Mouse (Mus musculus) midbrain, embryonic 10.5 days (tissue): ENCODE measurements around the gene Zc3h12b. TPM values are rescaled to one million over a fixed set of nuclear protein-coding genes. Genes with fewer than 3 reads are reported as not detected.
"Not testable (repeated sequence)": the region's sequence is repeated elsewhere in the genome, so short reads cannot be mapped to it uniquely, and the experiment has no call there.

Source experiments
- DNase-seq: peaks from one replicate; pipeline ENCODE4 v3.0.0-alpha.2; 2017; ENCODE audit warnings: low spot score
- H3K27ac ChIP-seq: fragments of 300-500 bp; sonication (generic); replicated peaks from 2 replicates; pipeline ENCODE4 v1.5.1; 2016; ENCODE audit warnings: mild to moderate bottlenecking
- H3K27me3 ChIP-seq: fragments of 300-500 bp; sonication (generic); 2 replicates; pipeline ENCODE4 v1.6.1; 2016; ENCODE audit warnings: low read depth, mild to moderate bottlenecking; ENCODE audit not compliant: poor library complexity, severe bottlenecking
- H3K36me3 ChIP-seq: fragments of 300-500 bp; sonication (generic); 2 replicates; pipeline ENCODE4 v1.6.1; 2016; ENCODE audit warnings: mild to moderate bottlenecking, moderate library complexity
- H3K4me1 ChIP-seq: fragments of 300-500 bp; sonication (generic); 2 replicates; pipeline ENCODE4 v1.6.1; 2016
- H3K4me3 ChIP-seq: fragments of 300-500 bp; sonication (generic); 2 replicates; pipeline ENCODE4 v1.5.1; 2016; ENCODE audit warnings: mild to moderate bottlenecking, moderate library complexity
- H3K9me3 ChIP-seq: fragments of 300-500 bp; sonication (generic); replicated peaks from 2 replicates; pipeline ENCODE4 v1.6.1; 2016; ENCODE audit warnings: mild to moderate bottlenecking
- WGBS: fragments of 180-500 bp; shearing (Covaris S2); methylation state at CpG from one replicate; pipeline ENCODE4 v1.1.7; 2016; 5-methylcytosine and 5-hydroxymethylcytosine counted together
- polyA plus RNA-seq: library from polyadenylated mRNA; unstranded; fragments of >200 nt; fragmentation: Nextera tagmentation; extraction: Ambion mirVana; gene quantifications from 2 replicates; pipeline ENCODE4 v1.2.1, GENCODE M21; 2016

Zc3h12b gene
- polyA plus RNA-seq, 1 experiment from 2014 or later = 3.0 TPM

- DNase-seq = peak; percentile 83
- Histone ChIP-seq H3K36me3 (peaks cover 14% of the 10 kb centered on the region), H3K9me3 (no peaks in the 10 kb centered on the region), H3K27me3 (0 out of 2 replicates have a peak, but pooled peaks cover 5% of the 10 kb centered on the region), H3K4me3 (peak within 1 kb of the TSS; percentile 66), H3K27ac (peak within 1 kb of the TSS; percentile 75), H3K4me1 (peaks cover 5% of the 10 kb centered on the region)
- 14% methylated on average over 42 of the region's 42 CpGs for WGBS
Measured at GRCm38 (mm10) chrX:95956497-95957293, 245.2 kb downstream of the Zc3h12b start, which contains the start of gene Las1l. Gene Las1l, minus strand, starts transcription at chrX:95956962.

- H3K9me3 ChIP-seq, DNase-seq, H3K36me3 ChIP-seq, H3K27ac ChIP-seq, H3K27me3 ChIP-seq, H3K4me1 ChIP-seq: not testable (repeated sequence)
- H3K4me3 ChIP-seq = peak overlapping the region; percentile 66
- 47% methylated on average over 11 of the region's 11 CpGs for WGBS
Measured at GRCm38 (mm10) chrX:95957461-95957860, 246.0 kb downstream of the Zc3h12b start.

GRCm38 (mm10) chrX:95963366-95963765, 251.9 kb downstream of the Zc3h12b start:
- no peaks in the 10 kb centered on the region for H3K9me3 ChIP-seq
- no peak overlapping the region for H3K4me3 ChIP-seq
- peaks cover 2% of the 10 kb centered on the region; the same call in 1 of the 2 replicates for H3K36me3 ChIP-seq
- no peak overlapping the region for H3K27ac ChIP-seq
- DNase-seq = no peak
- 74% methylated on average over 2 of the region's 2 CpGs for WGBS
- H3K27me3 ChIP-seq = peaks cover 21% of the 10 kb centered on the region; the same call in 1 of the 2 replicates
- H3K4me1 ChIP-seq = peaks cover 24% of the 10 kb centered on the region

- Histone ChIP-seq H3K27ac (no peak overlapping the region), H3K4me3 (no peak overlapping the region), H3K4me1 (peaks cover 37% of the 10 kb centered on the region), H3K27me3 (peaks cover 16% of the 10 kb centered on the region; the same call in 1 of the 2 replicates), H3K9me3 (no peaks in the 10 kb centered on the region), H3K36me3 (peaks cover 2% of the 10 kb centered on the region; the same call in 1 of the 2 replicates)
- 80% methylated on average over 6 of the region's 6 CpGs for WGBS
- no peak for DNase-seq
Measured at GRCm38 (mm10) chrX:95965036-95965435, 253.6 kb downstream of the Zc3h12b start.

- WGBS = 20% methylated on average over 28 of the region's 28 CpGs
- Histone ChIP-seq H3K4me3 (peak overlapping the region; percentile 57), H3K4me1 (peaks cover 39% of the 10 kb centered on the region), H3K27me3 (peaks cover 16% of the 10 kb centered on the region; the same call in 1 of the 2 replicates), H3K9me3 (no peaks in the 10 kb centered on the region), H3K27ac (peak overlapping the region; percentile 96), H3K36me3 (no peaks in the 10 kb centered on the region)
- DNase-seq = peak; percentile 87
Measured at GRCm38 (mm10) chrX:95967847-95968593, 256.5 kb downstream of the Zc3h12b start.

GRCm38 (mm10) chrX:95968594-95968965, 257.1 kb downstream of the Zc3h12b start:
- WGBS = 14% methylated on average over 6 of the region's 6 CpGs
- no peaks in the 10 kb centered on the region for H3K36me3 ChIP-seq

GRCm38 (mm10) chrX:95969116-95969515, 257.6 kb downstream of the Zc3h12b start:
- Histone ChIP-seq H3K36me3 (no peaks in the 10 kb centered on the region), H3K9me3 (no peaks in the 10 kb centered on the region), H3K27me3 (peaks cover 16% of the 10 kb centered on the region; the same call in 1 of the 2 replicates), H3K4me1 (peaks cover 39% of the 10 kb centered on the region), H3K4me3 (peak overlapping the region; percentile 57), H3K27ac (peak overlapping the region; percentile 96)
- DNase-seq = no peak
- 38% methylated on average over 6 of the region's 6 CpGs for WGBS

More at GRCm38 (mm10) chrX:95968594-95968965, 257.1 kb downstream of the Zc3h12b start:
- Histone ChIP-seq H3K4me3 (peak overlapping the region; percentile 57), H3K4me1 (peaks cover 39% of the 10 kb centered on the region), H3K27me3 (peaks cover 16% of the 10 kb centered on the region; the same call in 1 of the 2 replicates), H3K9me3 (no peaks in the 10 kb centered on the region), H3K27ac (peak overlapping the region; percentile 96)
- DNase-seq = peak; percentile 87

- Histone ChIP-seq H3K4me1 (peaks cover 39% of the 10 kb centered on the region), H3K9me3 (no peaks in the 10 kb centered on the region), H3K36me3 (no peaks in the 10 kb centered on the region), H3K4me3 (no peak overlapping the region), H3K27me3 (peaks cover 16% of the 10 kb centered on the region; the same call in 1 of the 2 replicates), H3K27ac (peak overlapping the region; percentile 96)
- 59% methylated on average over 7 of the region's 9 CpGs for WGBS
- peak; percentile 31 for DNase-seq
Measured at GRCm38 (mm10) chrX:95969936-95970335, 258.5 kb downstream of the Zc3h12b start.

Other genes starting within 250 kb of the Zc3h12b start
- gene Asb12, start 153.7 kb upstream of the Zc3h12b start, polyA plus RNA-seq = not detected in 2 replicates
- gene Pfn5, start 153.6 kb upstream of the Zc3h12b start, polyA plus RNA-seq = not detected in 2 replicates
- gene Zc4h2, start 53.2 kb upstream of the Zc3h12b start, polyA plus RNA-seq = 33.6 and 42.8 TPM in 2 replicates
- gene Las1l, start 245.3 kb downstream of the Zc3h12b start, polyA plus RNA-seq = 70.1 and 72.0 TPM in 2 replicates